Mouse (Mus musculus): ENCODE results near the gene Serpina3b. TPM values are rescaled to one million over a fixed set of nuclear protein-coding genes. Genes with fewer than 3 reads are reported as not detected.

Serpina3b gene
- polyA plus RNA-seq, 1 experiment from 2014 or later = not detected

DNA sequence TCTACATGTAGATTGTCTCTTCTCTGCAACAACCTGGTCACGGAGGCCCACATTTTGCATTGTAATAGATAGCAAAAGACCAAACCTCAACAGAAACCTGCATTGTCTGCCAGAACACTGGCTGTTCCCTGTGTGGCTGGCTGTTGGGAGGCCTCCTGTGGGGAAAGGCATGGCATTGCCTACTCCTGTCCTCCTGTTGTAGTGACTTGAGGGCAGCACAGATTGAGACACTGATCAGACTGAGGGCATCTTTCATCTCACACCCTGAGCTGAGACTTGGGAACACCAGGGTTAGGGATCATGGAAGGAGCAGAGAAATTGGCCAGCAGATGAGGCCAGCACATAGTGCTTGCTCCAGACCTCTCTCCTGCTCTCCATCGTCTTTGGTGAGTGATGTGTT, 10.4 kb downstream of the Serpina3b start:
- WGBS = 89% methylated on average over 2 of the region's 2 CpGs
- Histone ChIP-seq H3K9me3 (no peaks in the 10 kb centered on the region), H3K27ac (replicated peaks) (no peak overlapping the region), H3K4me2 (no peak overlapping the region), H3K27me3 (no peaks in the 10 kb centered on the region), H3K36me3 (no peaks in the 10 kb centered on the region), H3K4me1 (replicated peaks) (no peaks in the 10 kb centered on the region), H3K9ac (no peak overlapping the region), H3K4me3 (no peak overlapping the region)
- ATAC-seq (ENCODE audit: low read depth) = no peak

DNA sequence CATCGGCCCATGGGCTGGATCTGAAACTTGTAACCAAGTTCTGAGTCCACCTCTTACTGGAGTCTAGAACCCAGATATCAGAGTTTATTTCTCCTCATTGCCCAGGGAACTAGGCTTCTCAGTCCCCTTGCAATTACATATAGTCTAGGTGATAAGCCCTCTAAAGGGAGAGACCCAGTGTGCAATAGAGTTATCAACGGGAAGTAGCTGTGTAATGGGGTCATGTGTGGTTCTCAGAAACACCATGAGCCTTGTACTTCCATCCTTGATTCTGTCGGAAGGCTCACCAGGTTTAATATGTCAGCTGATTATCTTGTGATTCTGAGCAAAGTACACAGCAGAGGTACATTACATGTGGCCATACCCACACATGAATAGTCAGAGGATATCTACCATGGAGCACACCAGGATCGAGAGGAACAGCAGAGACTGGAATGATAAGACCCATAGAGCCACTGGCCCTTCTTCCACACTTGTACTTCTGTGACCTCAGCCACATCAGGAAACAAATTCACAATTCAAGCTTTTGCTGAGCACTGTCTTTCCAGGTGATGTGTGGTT, 12.8 kb downstream of the Serpina3b start:
- H3K36me3 ChIP-seq = no peaks in the 10 kb centered on the region
- no peaks in the 10 kb centered on the region for H3K4me1 ChIP-seq (replicated peaks)
- H3K9me3 ChIP-seq = no peaks in the 10 kb centered on the region
- ATAC-seq (ENCODE audit: low read depth) = no peak
- no peak overlapping the region for H3K4me3 ChIP-seq
- no peak overlapping the region for H3K9ac ChIP-seq
- H3K27ac ChIP-seq (replicated peaks) = no peak overlapping the region
- no peaks in the 10 kb centered on the region for H3K27me3 ChIP-seq
- WGBS = 92% methylated on average over 4 of the region's 4 CpGs
- H3K4me2 ChIP-seq = no peak overlapping the region

DNA sequence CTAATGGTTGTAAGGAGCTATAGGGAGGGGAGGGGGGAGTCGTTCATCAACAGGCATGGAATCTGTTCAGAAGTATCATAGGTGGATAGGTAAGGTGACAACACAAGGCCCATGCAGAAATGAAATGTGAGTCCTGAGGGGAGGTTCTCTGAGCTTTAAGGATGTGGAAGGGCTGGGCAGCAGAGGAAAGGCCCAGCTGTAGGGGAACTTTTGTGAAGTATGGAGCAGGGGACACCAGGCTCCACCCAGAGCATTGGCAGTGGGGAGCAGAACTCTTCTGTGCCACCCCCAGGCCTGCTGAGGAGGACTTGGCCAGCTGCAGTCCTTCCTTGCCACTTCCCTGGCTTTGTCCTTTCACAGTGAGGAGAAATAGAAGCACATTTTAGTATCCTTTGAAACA, 13.7 kb downstream of the Serpina3b start:
- Histone ChIP-seq H3K27me3 (no peaks in the 10 kb centered on the region), H3K9ac (no peak overlapping the region), H3K4me1 (replicated peaks) (no peaks in the 10 kb centered on the region), H3K27ac (replicated peaks) (no peak overlapping the region), H3K4me3 (no peak overlapping the region), H3K4me2 (no peak overlapping the region), H3K9me3 (no peaks in the 10 kb centered on the region), H3K36me3 (no peaks in the 10 kb centered on the region)
- ATAC-seq (ENCODE audit: low read depth) = no peak
- whole genome bisulfite sequencing = 93% methylated on average over 1 of the region's 1 CpGs

DNA sequence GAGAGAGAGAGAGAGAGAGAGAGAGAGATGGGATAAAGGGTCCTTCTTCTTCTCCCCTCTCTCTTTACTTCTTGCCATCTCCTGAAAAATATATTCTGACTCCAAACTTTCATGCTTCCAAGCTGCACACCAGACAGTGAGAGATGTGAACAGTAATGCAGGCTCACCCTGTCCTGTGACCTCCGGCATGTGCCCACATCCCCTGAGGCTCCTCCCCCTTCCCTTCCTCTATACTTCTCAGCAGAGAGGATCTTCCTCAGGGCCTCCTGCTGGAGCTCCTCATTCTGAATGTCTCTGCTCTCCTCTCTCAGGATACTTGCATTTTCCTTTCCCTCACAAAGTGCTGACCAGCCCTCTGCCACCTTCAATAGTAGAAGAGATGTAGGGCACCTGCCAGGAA, 14.6 kb downstream of the Serpina3b start:
- Histone ChIP-seq H3K4me3 (no peak overlapping the region), H3K4me1 (replicated peaks) (no peaks in the 10 kb centered on the region), H3K9ac (no peak overlapping the region), H3K27ac (replicated peaks) (no peak overlapping the region), H3K36me3 (no peaks in the 10 kb centered on the region), H3K4me2 (no peak overlapping the region), H3K27me3 (no peaks in the 10 kb centered on the region), H3K9me3 (no peaks in the 10 kb centered on the region)
- WGBS = 31% methylated on average over 1 of the region's 1 CpGs
- ATAC-seq (ENCODE audit: low read depth) = no peak

DNA sequence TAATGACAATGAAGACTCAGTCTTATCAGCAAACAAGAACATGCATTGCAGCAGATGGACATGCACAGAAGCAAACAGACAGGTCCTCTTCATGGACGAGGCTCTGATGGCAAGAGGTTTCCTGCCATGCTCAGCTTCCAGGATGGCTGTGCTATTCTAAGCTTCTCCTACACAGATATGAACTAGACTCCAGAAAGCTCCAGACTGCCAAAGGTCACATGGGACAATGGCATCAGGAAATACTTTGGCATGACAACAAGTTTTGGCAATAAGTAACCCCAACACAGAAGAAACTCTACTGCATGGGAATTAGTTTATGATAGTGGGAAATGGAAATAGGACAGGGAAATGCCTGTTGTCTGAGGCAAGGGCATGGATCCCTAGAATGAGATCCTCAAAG, 15.5 kb downstream of the Serpina3b start:
- Histone ChIP-seq H3K27ac (replicated peaks) (no peak overlapping the region), H3K4me3 (no peak overlapping the region), H3K9ac (no peak overlapping the region), H3K27me3 (no peaks in the 10 kb centered on the region), H3K4me1 (replicated peaks) (no peaks in the 10 kb centered on the region), H3K4me2 (no peak overlapping the region), H3K36me3 (no peaks in the 10 kb centered on the region), H3K9me3 (no peaks in the 10 kb centered on the region)
- WGBS = 76% methylated on average over 1 of the region's 1 CpGs
- no peak for ATAC-seq (ENCODE audit: low read depth)

DNA sequence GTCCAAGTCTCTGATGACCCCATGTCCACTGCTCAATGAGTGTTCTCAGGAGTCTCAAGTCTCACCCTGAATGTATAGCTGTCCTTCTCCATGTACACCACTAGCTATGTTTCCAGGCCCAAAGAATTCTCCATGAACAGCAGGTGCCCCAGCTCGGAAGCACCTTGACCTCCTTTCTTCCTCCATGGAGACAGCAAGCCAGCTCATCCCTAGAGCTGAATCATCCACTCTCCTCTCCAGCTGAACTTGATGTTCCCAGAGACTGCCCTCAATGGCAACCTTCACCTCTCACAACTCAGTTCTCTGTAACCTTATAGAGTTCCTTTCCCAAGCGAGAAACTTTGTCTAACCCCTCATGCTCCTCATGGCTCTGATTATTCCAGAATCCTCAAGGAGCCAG, 17.8 kb downstream of the Serpina3b start:
- Histone ChIP-seq H3K27me3 (no peaks in the 10 kb centered on the region), H3K9ac (no peak overlapping the region), H3K36me3 (no peaks in the 10 kb centered on the region), H3K4me1 (replicated peaks) (no peaks in the 10 kb centered on the region), H3K27ac (replicated peaks) (no peak overlapping the region), H3K9me3 (no peaks in the 10 kb centered on the region), H3K4me2 (no peak overlapping the region), H3K4me3 (no peak overlapping the region)
- ATAC-seq (ENCODE audit: low read depth) = no peak
- 86% methylated on average over 2 of the region's 2 CpGs for WGBS

DNA sequence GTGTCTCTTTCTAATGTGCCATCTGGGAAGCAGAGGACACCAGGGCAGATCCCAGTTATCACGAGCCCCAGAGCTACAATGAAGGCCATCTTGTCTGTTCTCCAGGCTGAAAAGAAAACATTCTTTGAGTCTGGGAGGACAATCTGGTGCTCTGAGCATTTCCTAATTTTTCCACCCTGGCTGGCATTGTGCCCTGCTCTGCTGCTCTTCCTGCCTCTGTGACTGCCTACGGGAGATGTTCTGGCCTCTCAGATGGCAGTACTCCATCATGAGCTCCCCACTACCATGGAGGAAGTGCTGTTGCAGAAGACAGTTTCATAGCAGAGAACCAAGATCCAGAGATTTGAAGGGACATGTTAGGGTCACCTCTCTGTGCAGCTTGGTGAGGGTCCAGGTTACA, 24.2 kb downstream of the Serpina3b start:
- no peak for ATAC-seq (ENCODE audit: low read depth)
- Histone ChIP-seq H3K27ac (replicated peaks) (no peak overlapping the region), H3K27me3 (no peaks in the 10 kb centered on the region), H3K9me3 (no peaks in the 10 kb centered on the region), H3K4me2 (no peak overlapping the region), H3K9ac (no peak overlapping the region), H3K4me3 (no peak overlapping the region), H3K4me1 (replicated peaks) (no peaks in the 10 kb centered on the region), H3K36me3 (no peaks in the 10 kb centered on the region)
- 84% methylated on average over 2 of the region's 2 CpGs for WGBS

DNA sequence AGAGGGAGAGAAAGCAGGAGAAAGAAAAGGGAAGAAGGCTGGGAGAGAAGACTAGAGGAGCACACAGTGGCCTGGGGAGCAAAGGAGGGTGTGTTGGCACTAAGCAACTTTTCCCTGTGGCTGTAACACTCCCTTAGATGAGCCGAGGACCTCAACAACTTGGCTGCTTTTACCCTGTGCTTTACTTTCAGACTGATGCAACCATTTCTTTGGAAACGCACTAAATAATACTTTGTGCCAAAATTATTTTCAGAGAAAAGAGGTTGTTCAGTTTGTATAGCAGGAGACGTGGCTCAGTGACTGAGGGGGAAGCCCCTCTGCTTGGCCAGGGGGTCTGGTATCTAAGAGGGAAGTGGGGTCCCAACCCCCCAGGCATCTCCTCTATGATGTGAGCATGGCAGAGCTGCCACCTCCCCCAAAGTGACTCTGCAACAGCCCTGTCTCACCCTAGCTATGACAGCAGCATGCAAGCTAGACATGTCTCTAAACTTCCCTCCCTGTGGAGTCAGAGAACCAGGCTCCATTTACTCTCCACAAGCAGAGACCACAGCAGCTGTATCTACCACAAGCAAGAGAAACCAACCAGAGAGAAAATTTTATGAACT, 25.3 kb downstream of the Serpina3b start:
- H3K4me3 ChIP-seq = no peak overlapping the region
- WGBS = 80% methylated on average over 3 of the region's 3 CpGs
- H3K27ac ChIP-seq (replicated peaks) = no peak overlapping the region
- ATAC-seq (ENCODE audit: low read depth) = no peak
- no peaks in the 10 kb centered on the region for H3K9me3 ChIP-seq
- no peak overlapping the region for H3K9ac ChIP-seq
- H3K4me1 ChIP-seq (replicated peaks) = no peaks in the 10 kb centered on the region
- H3K27me3 ChIP-seq = no peaks in the 10 kb centered on the region
- H3K36me3 ChIP-seq = no peaks in the 10 kb centered on the region
- H3K4me2 ChIP-seq = no peak overlapping the region

DNA sequence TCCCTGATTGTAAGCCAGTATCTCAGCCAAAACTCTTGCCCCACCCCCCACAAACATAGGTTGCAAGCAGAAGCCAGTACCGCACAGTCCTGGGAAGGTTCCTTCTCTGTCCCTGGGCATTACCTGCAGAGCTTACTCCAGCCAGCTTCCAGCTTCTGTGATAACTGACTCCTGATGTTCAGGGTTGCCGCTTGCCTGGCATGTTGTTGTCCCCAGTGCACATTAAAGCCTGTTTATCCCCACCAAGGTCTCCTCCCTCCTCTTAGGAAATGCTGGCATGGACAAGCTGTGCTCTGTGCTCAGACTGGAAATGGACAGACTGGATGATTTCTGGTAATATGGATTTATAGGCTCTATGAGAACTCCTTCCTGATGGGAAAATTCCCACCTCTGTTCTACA, 25.9 kb downstream of the Serpina3b start, which contains the start of gene Serpina3c:
TSS of gene Serpina3c (minus strand) at position 215 of the 400 bp plus-strand sequence.
- H3K4me3 ChIP-seq = no peak within 1 kb of the TSS
- no peak within 1 kb of the TSS for H3K9ac ChIP-seq
- H3K36me3 ChIP-seq = no peaks in the 10 kb centered on the region
- no peaks in the 10 kb centered on the region for H3K27me3 ChIP-seq
- H3K4me2 ChIP-seq = no peak within 1 kb of the TSS
- no peak within 1 kb of the TSS for H3K27ac ChIP-seq (replicated peaks)
- ATAC-seq (ENCODE audit: low read depth) = no peak
- no peaks in the 10 kb centered on the region for H3K4me1 ChIP-seq (replicated peaks)
- 90% methylated on average over 2 of the region's 2 CpGs for WGBS
- H3K9me3 ChIP-seq = no peaks in the 10 kb centered on the region

DNA sequence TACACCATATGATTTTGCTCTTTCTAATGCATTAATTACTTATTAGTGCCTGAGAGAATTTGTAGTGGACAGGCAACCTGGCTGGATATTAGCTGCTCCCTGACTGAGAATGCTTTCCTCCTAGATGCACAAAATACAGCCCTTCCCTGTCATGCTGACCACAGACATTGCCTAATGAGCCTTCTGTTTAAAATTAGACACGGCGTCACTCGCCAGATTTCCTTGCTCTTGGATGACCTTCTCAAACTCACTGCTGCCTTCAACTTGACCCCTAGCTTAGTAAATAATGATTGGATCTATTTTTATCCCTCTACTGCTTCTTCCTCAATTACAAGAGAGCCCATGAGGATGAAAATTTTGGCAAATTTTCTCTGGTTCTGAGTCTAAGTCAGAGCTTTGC, 47.0 kb downstream of the Serpina3b start:
- no peaks in the 10 kb centered on the region for H3K27me3 ChIP-seq
- H3K36me3 ChIP-seq = no peaks in the 10 kb centered on the region
- ATAC-seq (ENCODE audit: low read depth) = no peak
- H3K4me2 ChIP-seq = no peak overlapping the region
- no peak overlapping the region for H3K4me3 ChIP-seq
- no peak overlapping the region for H3K9ac ChIP-seq
- H3K4me1 ChIP-seq (replicated peaks) = no peaks in the 10 kb centered on the region
- no peak overlapping the region for H3K27ac ChIP-seq (replicated peaks)
- WGBS = 89% methylated on average over 3 of the region's 3 CpGs
- no peaks in the 10 kb centered on the region for H3K9me3 ChIP-seq

DNA sequence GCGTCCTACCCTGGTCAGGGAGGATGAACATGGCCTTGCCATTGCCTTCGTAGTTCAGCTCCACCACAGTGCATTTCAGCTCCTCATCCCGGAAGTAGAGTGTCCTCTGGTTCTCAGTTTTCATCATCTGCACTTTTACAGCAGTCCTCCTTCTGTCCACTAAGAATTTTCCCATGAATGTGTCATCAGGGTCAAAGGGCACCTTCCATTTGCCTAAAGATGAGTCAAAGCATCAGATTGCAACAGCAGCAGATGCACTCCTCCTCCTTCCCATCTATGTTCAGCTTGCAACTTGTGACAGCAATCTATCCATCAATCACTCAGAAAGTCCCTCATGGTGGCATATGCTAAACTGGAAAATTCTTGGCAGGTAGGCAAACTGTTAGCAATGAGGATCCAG, 47.8 kb downstream of the Serpina3b start:
- H3K4me1 ChIP-seq (replicated peaks) = no peaks in the 10 kb centered on the region
- no peak overlapping the region for H3K27ac ChIP-seq (replicated peaks)
- H3K27me3 ChIP-seq = no peaks in the 10 kb centered on the region
- 82% methylated on average over 3 of the region's 3 CpGs for WGBS
- no peak overlapping the region for H3K4me3 ChIP-seq
- no peaks in the 10 kb centered on the region for H3K9me3 ChIP-seq
- no peak for ATAC-seq (ENCODE audit: low read depth)
- no peak overlapping the region for H3K9ac ChIP-seq
- no peaks in the 10 kb centered on the region for H3K36me3 ChIP-seq
- no peak overlapping the region for H3K4me2 ChIP-seq

DNA sequence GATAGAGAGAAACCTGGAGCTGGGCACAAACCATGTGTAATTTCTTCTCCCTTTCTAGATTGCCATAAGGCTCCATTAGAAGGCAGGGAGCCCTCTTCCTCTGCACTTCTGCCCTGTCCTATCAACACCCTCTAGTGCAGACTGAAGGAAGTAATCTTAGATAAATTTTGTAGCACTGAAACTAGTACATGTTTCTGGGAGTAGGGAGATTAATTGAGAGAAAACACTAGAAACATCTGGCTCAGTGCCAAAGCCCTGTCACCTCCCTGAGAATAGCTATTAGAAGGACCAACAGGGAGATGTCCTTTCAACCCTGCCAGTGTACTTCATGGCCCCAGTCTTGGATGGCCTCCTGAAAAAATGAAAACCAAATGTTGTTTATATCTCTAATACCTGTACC, 50.8 kb downstream of the Serpina3b start:
- no peak for ATAC-seq (ENCODE audit: low read depth)
- Histone ChIP-seq H3K27ac (replicated peaks) (no peak overlapping the region), H3K36me3 (no peaks in the 10 kb centered on the region), H3K4me2 (no peak overlapping the region), H3K9ac (no peak overlapping the region), H3K27me3 (no peaks in the 10 kb centered on the region), H3K4me3 (no peak overlapping the region), H3K4me1 (replicated peaks) (no peaks in the 10 kb centered on the region), H3K9me3 (no peaks in the 10 kb centered on the region)

DNA sequence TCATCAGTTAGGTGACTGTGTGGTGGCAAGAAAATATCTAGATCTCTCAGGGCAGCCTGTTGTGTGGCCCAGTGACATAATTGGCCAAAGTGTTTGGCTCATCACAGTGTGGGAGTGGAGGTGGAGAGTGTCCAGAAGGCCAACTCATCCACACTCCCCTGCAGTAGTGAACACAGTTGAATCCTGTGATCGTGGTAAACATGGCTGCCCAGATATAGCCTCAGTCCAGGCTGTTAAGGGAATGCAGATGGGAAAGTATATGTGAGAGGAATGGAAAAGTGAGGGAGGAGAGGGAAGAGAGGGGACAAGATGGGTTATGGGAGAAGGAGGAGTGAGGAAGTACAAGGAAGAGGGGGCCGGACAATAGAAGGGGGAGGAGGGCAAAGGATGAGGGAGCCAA, 51.2 kb downstream of the Serpina3b start:
- WGBS = 83% methylated on average over 2 of the region's 2 CpGs
- ATAC-seq (ENCODE audit: low read depth) = no peak
- no peak overlapping the region for H3K4me3 ChIP-seq
- H3K4me1 ChIP-seq (replicated peaks) = no peaks in the 10 kb centered on the region
- H3K9me3 ChIP-seq = no peaks in the 10 kb centered on the region
- no peaks in the 10 kb centered on the region for H3K27me3 ChIP-seq
- no peak overlapping the region for H3K27ac ChIP-seq (replicated peaks)
- H3K36me3 ChIP-seq = no peaks in the 10 kb centered on the region
- no peak overlapping the region for H3K9ac ChIP-seq
- no peak overlapping the region for H3K4me2 ChIP-seq
